Mouse (Mus musculus): Measurements from ENCODE around the gene Scaf1. TPM values are rescaled to one million over a fixed set of nuclear protein-coding genes. Genes with fewer than 3 reads are reported as not detected.
"Not testable (repeated sequence)": the region's sequence is repeated elsewhere in the genome, so short reads cannot be mapped to it uniquely, and the experiment has no call there.

The Scaf1 gene
- polyA plus RNA-seq, 1 experiment, result 72.1 TPM

GRCm38 (mm10) chr7:45025601-45026220 is 9.5 kb upstream of the Scaf1 start:
- WGBS, result 45% methylated on average over 8 of the region's 8 CpGs
- no peak overlapping the region for H3K4me3 ChIP-seq (replicated peaks; ENCODE audit: control insufficient read depth, low read depth, low read length)
- TF ChIP-seq POLR2A (IDR thresholded peaks at IDR 0.05; ENCODE audit: borderline replicate concordance, control insufficient read depth, low read depth, low read length), result no peak
- TF ChIP-seq CTCF (IDR thresholded peaks at IDR 0.05; ENCODE audit: control insufficient read depth, insufficient read depth, low read length), result no peak
- H3K4me1 ChIP-seq (ENCODE audit: control insufficient read depth, insufficient read depth, low read length), result no peaks in the 10 kb centered on the region
- no peak overlapping the region for H3K27ac ChIP-seq (ENCODE audit: control insufficient read depth, insufficient read depth, low read depth, low read length, poor library complexity)

- WGBS, result 71% methylated on average over 15 of the region's 15 CpGs
- TF ChIP-seq CTCF (IDR thresholded peaks at IDR 0.05; ENCODE audit: control insufficient read depth, insufficient read depth, low read length), result no peak
- no peak for TF ChIP-seq POLR2A (IDR thresholded peaks at IDR 0.05; ENCODE audit: borderline replicate concordance, control insufficient read depth, low read depth, low read length)
- Histone ChIP-seq H3K27ac (ENCODE audit: control insufficient read depth, insufficient read depth, low read depth, low read length, poor library complexity) (no peak overlapping the region), H3K4me1 (ENCODE audit: control insufficient read depth, insufficient read depth, low read length) (no peaks in the 10 kb centered on the region), H3K4me3 (replicated peaks; ENCODE audit: control insufficient read depth, low read depth, low read length) (no peak overlapping the region)
These were observed 8.4 kb upstream of the Scaf1 start for GRCm38 (mm10) chr7:45024281-45025248.

DNA sequence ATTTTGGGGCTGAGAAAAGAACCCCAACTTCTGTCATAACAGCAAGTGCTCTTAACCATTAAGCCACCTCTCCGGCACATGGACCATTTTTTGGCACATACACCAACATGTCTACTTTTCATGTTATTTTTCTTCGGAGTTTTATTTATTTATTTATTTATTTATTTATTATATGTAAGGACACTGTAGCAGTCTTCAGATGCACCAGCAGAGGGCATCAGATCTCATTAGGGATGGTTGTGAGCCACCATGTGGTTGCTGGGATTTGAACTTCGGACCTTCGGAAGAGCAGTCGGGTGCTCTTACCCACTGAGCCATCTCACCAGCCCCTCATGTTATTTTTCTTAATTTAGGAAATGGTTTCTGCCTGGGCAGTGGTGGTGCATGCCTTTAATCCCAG is 7.5 kb upstream of the Scaf1 start:
- H3K27ac ChIP-seq (ENCODE audit: control insufficient read depth, insufficient read depth, low read depth, low read length, poor library complexity); H3K4me1 ChIP-seq (ENCODE audit: control insufficient read depth, insufficient read depth, low read length); H3K4me3 ChIP-seq (replicated peaks; ENCODE audit: control insufficient read depth, low read depth, low read length): not testable (repeated sequence)
- 0 out of 2 replicates have a peak, but pooled peaks have one; percentile 6 for TF ChIP-seq CTCF (IDR thresholded peaks at IDR 0.05; ENCODE audit: control insufficient read depth, insufficient read depth, low read length)
- 53% methylated on average over 5 of the region's 5 CpGs for WGBS

DNA sequence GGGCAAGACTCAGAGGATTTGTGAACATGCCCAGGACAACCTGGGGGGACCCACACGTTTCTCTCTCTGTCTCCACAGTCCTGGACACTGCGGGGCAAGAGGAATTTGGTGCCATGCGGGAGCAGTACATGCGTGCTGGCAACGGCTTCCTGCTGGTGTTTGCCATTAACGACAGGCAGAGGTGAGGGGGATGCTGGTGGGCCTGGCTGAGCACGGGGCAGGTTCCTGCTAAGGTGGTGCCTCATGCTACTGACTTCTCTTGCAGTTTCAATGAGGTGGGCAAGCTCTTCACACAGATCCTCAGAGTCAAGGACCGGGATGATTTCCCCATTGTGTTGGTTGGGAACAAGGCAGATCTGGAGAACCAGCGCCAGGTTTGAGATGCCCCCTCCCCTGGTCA is 4.1 kb upstream of the Scaf1 start:
- Histone ChIP-seq H3K27ac (ENCODE audit: control insufficient read depth, insufficient read depth, low read depth, low read length, poor library complexity) (no peak overlapping the region), H3K4me3 (replicated peaks; ENCODE audit: control insufficient read depth, low read depth, low read length) (no peak overlapping the region), H3K4me1 (ENCODE audit: control insufficient read depth, insufficient read depth, low read length) (no peaks in the 10 kb centered on the region)
- TF ChIP-seq CTCF (IDR thresholded peaks at IDR 0.05; ENCODE audit: control insufficient read depth, insufficient read depth, low read length) (no peak), POLR2A (IDR thresholded peaks at IDR 0.05; ENCODE audit: borderline replicate concordance, control insufficient read depth, low read depth, low read length) (no peak)
- 78% methylated on average over 9 of the region's 9 CpGs for WGBS

- WGBS, result 43% methylated on average over 8 of the region's 8 CpGs
- H3K4me3 ChIP-seq (replicated peaks; ENCODE audit: control insufficient read depth, low read depth, low read length), result no peak overlapping the region
These were observed 2.9 kb upstream of the Scaf1 start for GRCm38 (mm10) chr7:45019031-45019571.

DNA sequence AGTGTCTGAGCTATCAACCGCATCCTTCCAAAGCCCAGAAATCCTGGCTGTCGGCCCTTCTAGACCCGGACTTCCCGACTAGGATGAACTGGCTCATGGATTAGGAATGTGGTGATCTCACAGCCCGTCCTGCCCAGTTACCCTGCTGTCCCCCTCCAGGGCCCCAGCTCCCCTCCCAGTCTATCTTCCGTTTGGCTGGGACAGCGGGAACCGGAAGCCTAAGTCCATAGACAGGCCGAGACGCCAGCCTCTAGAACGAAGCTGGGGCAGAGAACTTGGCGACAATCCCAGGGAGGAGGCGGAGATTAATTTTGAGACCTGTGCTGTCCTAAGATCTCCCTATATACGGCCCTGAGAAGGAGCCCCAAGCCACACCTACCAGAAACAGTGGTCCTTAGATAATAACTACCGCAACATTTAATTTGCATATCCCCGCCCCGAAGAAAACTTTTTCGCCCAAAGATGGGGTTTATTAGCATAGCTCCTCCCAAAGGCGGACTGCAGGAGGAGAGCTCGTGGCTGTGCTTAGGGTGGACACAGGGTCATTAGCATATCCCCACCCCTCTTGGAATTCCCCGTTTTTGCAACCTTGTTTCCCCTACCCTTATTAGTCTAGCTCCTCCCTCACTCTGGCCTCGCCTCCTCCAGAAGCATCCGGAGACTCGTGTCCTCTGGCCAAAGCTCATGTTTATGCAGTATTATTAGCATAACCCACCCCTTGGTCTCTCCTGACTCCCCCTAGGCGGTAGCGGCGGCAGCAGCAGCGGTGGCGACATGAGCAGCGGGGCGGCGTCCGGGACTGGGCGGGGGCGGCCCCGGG is 1.3 kb upstream of the Scaf1 start, which contains the start of gene Rras:
Rras (plus strand) TSS at position 720 of the 820 bp plus-strand sequence.
- Histone ChIP-seq H3K4me3 (replicated peaks; ENCODE audit: control insufficient read depth, low read depth, low read length) (peak within 1 kb of the TSS; percentile 65), H3K27ac (ENCODE audit: control insufficient read depth, insufficient read depth, low read depth, low read length, poor library complexity) (peak within 1 kb of the TSS; percentile 91), H3K4me1 (ENCODE audit: control insufficient read depth, insufficient read depth, low read length) (no peaks in the 10 kb centered on the region)
- no peak for TF ChIP-seq CTCF (IDR thresholded peaks at IDR 0.05; ENCODE audit: control insufficient read depth, insufficient read depth, low read length)
- peak; percentile 61; the same call in 1 of the 2 replicates for TF ChIP-seq POLR2A (IDR thresholded peaks at IDR 0.05; ENCODE audit: borderline replicate concordance, control insufficient read depth, low read depth, low read length)
- WGBS, result under 1% methylated on average over 36 of the region's 36 CpGs

More at GRCm38 (mm10) chr7:45019031-45019571, 2.9 kb upstream of the Scaf1 start:
- H3K4me1 ChIP-seq (ENCODE audit: control insufficient read depth, insufficient read depth, low read length), result no peaks in the 10 kb centered on the region
- H3K27ac ChIP-seq (ENCODE audit: control insufficient read depth, insufficient read depth, low read depth, low read length, poor library complexity), result 0 out of 2 replicates have a peak overlapping the region, but pooled peaks have one; percentile 10
- TF ChIP-seq POLR2A (IDR thresholded peaks at IDR 0.05; ENCODE audit: borderline replicate concordance, control insufficient read depth, low read depth, low read length) (no peak), CTCF (IDR thresholded peaks at IDR 0.05; ENCODE audit: control insufficient read depth, insufficient read depth, low read length) (no peak)

- Histone ChIP-seq H3K4me3 (replicated peaks; ENCODE audit: control insufficient read depth, low read depth, low read length) (peak overlapping the region; percentile 81), H3K27ac (ENCODE audit: control insufficient read depth, insufficient read depth, low read depth, low read length, poor library complexity) (peak overlapping the region; percentile 91), H3K4me1 (ENCODE audit: control insufficient read depth, insufficient read depth, low read length) (no peaks in the 10 kb centered on the region)
- 0% methylated on average over 4 of the region's 4 CpGs for WGBS
- TF ChIP-seq CTCF (IDR thresholded peaks at IDR 0.05; ENCODE audit: control insufficient read depth, insufficient read depth, low read length) (no peak), POLR2A (IDR thresholded peaks at IDR 0.05; ENCODE audit: borderline replicate concordance, control insufficient read depth, low read depth, low read length) (no peak)
These were observed 598 bp upstream of the Scaf1 start for GRCm38 (mm10) chr7:45016761-45017160.
